Mouse (Mus musculus) cerebellum, postnatal 14 days (tissue): Measurements from ENCODE around the gene Smox.
"Not testable (repeated sequence)": the region's sequence is repeated elsewhere in the genome, so short reads cannot be mapped to it uniquely, and the experiment has no call there.

Experiments used
- DNase-seq, 2 experiments: peaks; one replicate each; pipeline ENCODE4 v3.0.0; 2021; ENCODE audit warnings: mixed read lengths in 2 of 2

Gene Smox

DNA sequence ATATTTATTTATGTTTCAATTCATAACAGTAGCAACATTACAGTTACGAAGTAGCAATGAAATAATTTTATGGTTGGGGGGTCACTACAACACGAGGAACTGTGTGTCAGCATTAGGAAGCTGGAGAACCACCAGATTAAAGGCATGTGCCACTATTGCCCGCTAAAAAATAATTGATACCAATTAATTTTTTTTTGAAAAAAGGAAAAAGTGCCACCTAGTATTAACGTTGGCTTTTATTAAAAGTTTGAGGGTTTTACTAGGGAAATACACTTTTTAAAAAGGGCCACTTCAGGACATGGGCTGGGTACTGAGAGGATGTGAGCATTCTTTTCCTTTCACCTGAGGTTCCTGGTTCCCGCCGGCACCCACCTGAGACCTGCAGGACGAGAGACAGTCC is at the start of gene Smox:
Smox (plus strand) TSS at position 301 of the 400 bp plus-strand sequence.
- no peak for DNase-seq

DNA sequence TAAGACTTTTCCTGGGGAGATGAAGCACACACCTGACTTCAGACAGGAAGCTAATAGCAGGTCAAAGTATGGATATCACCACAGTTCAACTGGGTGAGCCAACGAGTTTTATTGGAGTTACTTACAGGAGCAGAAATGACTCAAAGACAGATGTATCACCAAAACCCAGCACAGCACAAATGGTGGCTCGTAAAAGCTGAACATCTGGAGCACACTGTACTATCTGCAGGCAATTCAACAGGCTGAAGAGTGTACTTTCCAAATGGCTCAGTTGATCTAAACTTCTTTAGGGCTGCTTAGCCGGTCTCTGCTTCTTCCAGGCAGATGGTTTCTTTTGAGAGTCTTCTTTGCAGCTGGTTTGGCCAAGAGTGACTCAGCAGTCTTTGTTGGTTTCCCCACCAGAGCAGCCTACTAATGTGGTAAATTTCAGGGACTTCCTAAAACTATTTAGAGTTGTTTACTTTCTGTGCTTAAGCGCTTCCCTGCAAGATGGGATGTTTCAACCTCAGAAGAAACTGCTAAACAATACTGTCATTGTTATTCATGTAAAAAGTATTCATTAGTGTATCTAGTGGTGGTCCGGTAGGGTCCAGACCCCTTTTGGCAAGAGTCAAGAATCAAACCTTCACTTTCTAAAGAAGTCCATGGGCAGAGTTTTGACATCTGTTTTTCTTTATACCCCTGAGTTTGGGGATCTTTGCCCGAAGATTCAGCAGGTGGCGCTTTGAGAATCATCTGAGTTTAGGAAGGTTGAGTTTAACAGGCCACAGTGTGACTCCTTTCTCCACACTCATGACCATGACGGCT is 48.0 kb upstream of the Smox start:
- peak in 1 of 2 experiments; percentile 24 for DNase-seq

- no peak for DNase-seq
Observed at GRCm38 (mm10) chr2:131443891-131444190, 47.5 kb upstream of the Smox start.

DNA sequence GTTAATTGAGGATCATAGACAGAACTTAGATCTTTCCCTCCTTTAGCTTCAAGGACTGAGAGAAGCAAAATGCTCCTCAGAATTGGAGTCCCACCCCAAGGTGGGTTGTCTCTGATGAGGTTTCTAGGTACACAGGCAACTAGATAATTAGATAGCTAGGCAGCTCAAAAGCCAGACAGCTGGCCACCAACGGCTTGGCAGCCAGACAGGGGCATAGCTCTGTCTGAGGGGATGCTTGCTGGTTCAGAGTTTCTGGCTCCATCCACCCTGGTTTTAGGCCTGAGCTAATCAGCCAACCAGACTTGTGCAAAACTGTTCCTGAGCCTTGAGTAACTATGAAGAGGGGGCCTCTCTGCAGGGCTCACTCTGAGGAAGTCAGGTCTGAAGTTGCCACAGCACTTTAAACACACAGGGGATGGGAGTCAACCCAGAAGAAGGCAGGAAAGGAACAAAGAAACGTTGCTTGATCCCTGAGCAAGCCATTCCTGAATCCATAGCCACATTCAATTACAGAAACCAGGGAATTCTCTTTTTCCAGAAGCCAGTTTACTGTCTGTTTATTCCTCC is 44.8 kb upstream of the Smox start:
- DNase-seq = peak; percentile 28 to 34

DNA sequence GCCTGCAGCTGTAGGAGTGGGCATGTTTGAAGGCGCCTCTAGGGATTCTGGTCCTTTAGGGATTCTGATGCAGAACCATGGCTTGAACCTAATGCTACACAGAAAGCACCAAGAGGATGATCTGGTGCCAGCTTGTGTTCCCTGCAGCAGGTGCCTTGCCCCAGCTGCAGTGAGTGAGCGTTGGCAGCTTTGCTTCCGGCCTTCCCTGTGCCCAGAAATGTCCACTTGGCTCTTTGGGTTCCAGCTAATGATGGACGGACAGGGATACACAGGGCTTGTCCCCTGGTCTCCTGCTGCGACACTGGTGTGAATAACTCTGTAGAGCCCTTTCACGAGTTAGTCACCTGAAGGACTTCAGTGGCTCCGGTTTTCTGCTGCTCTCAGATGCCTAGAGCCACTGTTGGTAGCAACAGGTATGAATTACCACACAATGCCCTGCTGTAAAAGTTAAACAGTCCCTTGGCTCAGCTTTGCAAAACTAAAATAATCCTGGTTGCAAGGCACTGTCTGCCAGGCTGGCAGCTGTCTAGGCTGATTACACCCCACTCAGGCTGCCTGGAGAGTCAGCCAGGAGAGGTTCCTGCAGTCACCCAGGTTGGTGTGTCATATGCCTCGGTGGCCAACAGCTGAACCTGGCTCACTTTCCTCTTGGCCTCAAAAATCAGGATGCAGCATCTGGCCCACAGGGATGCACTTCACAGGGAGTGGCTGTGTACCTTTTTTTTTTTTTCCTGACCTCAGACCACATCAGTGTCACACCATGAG is 43.5 kb upstream of the Smox start:
- peak; percentile 17 to 27 for DNase-seq

GRCm38 (mm10) chr2:131448353-131448752 is 42.9 kb upstream of the Smox start:
- no peak for DNase-seq

DNA sequence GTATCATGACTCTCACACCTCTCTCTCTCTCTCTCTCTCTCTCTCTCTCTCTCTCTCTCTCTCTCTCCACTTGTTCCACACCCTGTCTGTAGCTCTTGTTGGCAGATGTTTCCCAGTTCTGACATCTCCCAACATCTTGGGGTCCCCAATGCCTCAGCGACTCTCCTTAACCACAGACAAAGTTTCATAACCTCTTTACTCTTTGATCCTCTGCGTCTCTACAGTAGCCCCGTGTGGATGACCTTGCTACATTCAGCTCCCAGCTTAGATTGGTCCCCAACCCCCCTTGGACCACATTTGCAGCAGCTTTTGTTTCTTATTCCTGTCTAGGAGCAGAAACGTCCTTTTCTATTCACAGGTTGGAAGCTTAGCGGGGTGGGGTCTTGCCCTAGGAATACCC is 41.6 kb upstream of the Smox start:
- DNase-seq = no peak

DNA sequence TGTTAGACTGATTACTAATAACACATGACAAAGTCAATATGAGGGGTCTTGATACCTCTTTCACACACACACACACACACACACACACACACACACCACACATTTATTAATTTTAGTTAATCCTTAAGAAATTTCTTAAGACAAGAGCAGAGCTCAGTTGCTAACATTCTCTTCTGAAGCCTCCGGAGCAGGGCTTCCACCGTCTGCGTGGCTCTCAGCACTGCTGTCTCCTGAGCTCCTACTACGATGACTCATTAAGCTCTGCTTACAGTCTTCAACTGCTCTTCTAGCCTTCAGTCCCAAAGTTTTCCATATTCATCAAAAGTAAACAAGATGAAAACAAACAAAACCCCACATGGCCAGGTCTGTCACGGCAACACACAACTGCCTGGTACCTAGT is 40.8 kb upstream of the Smox start:
- no peak for DNase-seq

- no peak for DNase-seq
Observed at GRCm38 (mm10) chr2:131457728-131458127, 33.6 kb upstream of the Smox start.

DNA sequence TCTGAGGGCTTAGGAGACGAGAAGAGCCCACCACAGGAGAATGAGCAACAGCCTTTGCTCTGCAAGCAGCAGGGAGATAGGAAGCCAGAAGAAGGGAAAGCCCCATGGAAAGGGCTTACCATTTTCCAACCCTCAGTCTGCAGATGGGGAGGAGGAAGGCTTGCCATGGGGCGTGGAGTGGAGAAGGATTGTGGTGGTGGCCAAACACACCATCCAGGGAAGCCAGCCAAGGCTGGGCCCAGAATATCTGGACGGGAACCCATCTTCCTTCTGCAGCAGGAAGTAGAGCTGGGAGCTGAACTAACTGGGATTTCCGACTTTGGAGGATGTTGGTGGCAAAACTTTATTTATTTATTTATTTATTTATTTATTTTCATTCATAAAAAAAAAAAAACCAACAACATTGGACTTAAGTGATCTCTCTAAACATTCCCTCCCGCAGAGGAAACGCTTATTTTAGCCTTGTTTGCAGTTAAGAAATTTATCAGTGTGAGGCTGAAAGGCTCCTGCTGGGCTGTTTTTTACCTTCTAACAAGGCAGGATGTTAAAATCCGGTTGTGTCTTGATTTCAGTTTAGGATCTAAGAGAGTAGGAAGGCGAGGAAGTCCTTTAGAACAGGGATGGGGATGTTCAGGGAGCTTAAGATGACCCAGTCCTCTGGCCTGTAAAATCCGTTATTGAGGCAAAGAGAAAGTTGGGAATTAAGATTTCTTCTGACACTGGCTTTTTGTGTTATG is 30.2 kb upstream of the Smox start:
- peak; percentile 46 to 58 for DNase-seq

DNA sequence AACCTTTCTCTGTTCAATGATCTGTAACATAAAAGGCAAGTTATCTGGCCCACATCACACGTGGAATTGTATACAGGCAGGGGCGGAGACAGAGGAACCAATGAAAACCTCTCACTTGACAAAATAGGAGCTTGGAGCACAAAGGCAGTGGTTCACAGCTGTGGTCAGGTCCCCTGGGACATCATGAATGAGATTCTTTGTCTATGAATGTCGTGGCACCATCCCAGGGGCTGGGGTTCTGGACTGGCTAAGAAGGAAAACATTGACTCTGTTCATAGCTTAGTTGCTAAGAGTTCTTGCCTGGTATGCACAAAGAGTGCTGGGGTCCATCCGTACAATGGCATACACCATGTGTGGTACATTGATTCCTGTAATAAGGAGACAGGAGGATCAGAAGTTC is 28.3 kb upstream of the Smox start:
- DNase-seq = peak in 1 of 2 experiments; percentile 8

- no peak for DNase-seq
Observed at GRCm38 (mm10) chr2:131464147-131464546, 27.1 kb upstream of the Smox start.

DNA sequence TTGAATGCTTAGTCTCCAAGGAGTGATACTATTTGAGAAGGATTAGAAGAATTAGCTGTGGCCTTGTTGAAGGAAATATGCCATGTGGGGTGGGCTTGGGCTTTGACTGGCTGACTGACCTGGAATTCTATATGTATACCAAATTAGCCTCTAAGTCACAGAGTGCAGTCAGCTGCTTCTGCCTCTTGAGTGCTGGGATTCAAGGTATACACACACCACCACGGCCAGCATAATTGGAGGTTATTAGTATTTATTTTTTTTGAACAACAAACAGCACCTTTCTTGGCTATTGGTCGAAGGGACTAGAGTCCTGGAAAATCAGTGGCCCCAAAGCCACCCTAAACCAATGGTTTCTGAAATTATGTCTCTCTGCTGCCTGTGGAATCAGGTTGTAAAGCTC is 24.6 kb upstream of the Smox start:
- DNase-seq = no peak

- DNase-seq = no peak
Observed at GRCm38 (mm10) chr2:131469916-131470315, 21.4 kb upstream of the Smox start.

DNA sequence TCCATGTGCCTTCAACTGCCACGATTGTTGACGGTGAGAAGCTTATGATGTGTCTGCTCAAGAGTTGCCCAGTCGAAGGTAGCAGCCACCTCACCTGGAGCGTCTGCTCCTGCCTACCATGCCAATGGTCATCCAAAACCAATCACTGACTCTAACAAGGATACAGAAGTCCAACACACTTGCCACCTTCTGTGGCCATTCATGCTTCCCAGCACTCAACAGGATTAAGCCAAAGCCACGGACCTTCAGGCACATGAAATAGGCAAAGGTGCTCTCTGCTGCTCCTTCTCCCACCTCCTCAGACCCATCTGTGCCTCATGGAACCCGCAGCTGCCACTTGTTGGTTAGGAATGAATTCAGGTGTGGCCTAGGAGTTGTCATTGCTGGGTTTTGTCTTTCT is 17.5 kb upstream of the Smox start:
- DNase-seq = no peak

DNA sequence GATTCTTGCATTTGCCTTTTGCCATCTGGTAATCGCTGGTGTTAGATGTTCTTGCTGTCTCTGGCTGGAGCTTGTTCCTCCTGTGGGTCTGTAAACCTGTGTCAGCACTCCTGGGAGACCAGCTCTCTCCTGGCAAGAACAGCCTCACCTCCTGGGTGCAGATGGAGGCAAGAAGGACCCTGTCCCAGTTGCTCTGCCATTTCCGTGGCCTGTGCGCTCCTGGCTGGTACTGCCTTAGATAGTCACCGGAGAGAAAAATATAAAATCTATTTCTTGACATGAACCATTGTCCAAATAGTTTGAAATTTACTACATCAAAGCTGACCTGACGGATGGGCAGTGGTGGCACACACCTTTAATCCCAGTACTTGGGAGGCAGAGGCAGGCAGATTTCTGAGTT is 14.2 kb upstream of the Smox start:
- DNase-seq = not testable (repeated sequence)

DNA sequence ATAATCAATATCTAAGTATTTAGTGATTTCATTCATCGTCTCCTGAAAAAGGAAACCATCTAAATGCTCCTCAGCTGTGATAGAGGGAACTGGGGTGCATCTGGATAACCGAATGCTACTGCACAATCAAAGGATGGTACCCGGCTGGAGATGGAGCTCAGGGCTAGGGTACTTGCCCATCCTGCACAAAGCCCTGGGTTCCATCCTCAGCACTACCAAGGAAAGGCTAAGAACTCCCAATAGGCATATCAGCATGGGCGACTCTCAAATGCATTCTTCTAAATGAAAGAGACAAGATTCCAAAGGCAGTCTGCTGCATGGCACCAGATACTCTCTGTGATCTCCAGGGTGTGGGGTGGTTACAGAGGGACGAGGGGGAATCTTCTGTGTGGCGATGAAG is 13.4 kb upstream of the Smox start:
- DNase-seq = no peak

- no peak for DNase-seq
Observed at GRCm38 (mm10) chr2:131478349-131478748, 12.9 kb upstream of the Smox start.

DNA sequence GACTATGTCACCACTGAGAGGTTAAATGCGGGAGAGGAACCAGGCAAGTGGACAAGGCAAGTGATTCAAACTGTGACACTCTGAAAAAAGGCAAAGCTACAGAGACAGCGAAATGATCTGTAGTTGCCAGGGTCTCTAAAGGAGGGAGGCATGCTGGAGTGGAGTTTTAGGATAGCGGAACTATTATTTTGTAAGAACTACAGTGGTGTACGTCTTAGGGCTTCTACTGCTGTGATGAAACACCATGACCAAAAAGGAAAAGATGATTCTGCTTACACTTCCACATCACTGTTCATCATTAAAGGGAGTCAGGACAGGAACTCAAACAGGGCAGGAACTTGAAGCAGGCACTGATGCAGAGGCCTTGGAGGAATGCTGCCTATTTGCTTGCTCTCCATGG is 12.4 kb upstream of the Smox start:
- DNase-seq = no peak

DNA sequence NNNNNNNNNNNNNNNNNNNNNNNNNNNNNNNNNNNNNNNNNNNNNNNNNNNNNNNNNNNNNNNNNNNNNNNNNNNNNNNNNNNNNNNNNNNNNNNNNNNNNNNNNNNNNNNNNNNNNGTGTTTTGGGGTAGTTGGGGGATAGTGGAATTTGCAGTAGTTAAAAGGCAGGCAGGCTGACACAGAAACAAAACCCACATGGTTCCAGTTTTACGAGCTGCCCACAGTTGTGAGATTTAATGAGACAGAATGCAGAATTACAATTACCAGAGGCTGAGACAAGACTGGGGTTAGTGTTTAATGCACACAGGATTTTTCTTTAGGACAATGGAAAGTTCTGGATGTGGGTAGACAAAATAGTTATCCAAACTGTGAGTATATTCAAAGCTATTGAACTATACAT is 9.6 kb upstream of the Smox start:
- no peak for DNase-seq

GRCm38 (mm10) chr2:131482478-131482877 is 8.8 kb upstream of the Smox start:
- no peak for DNase-seq

GRCm38 (mm10) chr2:131483562-131483961 is 7.7 kb upstream of the Smox start:
- DNase-seq = no peak

GRCm38 (mm10) chr2:131484182-131484581 is 7.1 kb upstream of the Smox start:
- DNase-seq = no peak
